Mouse (Mus musculus) stomach, postnatal 0 days (tissue): ENCODE results near the gene Ginm1.

Experiments used
- CTCF ChIP-seq: IDR thresholded peaks from 2 replicates; pipeline ENCODE4 v1.5.1; 2016; ENCODE audit warnings: antibody characterized with exemption, low read depth, mild to moderate bottlenecking, moderate library complexity
- EP300 ChIP-seq: optimal IDR thresholded peaks from 2 replicates; pipeline ENCODE3; 2016; ENCODE audit warnings: antibody characterized with exemption

- TF ChIP-seq CTCF (no peak), EP300 (no peak)
Measured at GRCm38 (mm10) chr10:7801258-7801657, 8.6 kb upstream of the Ginm1 start.
